Mouse (Mus musculus) heart, postnatal 4 days (tissue): ENCODE results near the gene Plin3. TPM values are rescaled to one million over a fixed set of nuclear protein-coding genes. Genes with fewer than 3 reads are reported as not detected.

ENCODE experiments used
- DNase-seq: peaks from one replicate; pipeline ENCODE4 v3.0.0; 2021
- total RNA-seq, 2 experiments: library from RNA; stranded (reverse); gene quantifications; 2 replicates each; pipeline ENCODE4 v1.2.3; 2021

The Plin3 gene
- 10 to 100 TPM; 56.3 to 65.7 TPM for total RNA-seq

DNA sequence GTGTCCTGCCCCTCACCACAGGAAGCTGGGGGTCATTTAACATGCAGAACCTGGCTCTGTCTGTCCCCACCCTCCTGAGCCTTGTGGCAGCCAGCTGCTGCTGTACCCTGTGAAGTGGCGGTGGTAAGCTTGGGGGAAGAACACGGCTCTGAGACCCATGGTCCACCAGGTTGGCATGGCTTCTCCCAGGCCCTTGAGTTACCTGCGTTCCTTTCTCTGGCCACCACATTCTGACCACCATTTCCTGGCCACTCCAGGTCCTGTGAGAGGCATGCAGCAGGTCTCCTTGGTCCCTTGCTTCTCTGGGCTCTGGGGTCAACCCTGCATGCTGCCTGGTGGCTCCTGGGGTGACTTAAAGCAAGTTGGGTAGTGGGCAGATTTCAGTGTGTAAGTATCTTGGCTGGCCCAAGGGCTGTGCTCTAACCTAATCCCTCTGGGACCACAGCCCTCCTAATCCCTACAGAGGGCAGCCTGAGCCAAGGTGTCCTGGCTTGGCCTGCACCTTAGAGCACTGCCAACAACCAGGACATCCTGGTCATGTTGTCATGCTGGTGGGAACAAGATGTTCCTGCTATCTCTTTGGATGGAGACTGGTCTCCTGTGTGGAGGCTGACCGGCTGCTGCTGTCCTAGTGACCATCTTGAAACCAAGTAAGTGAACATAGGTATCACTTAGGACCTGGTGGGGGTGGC is at the start of gene Plin3:
Gene Plin3, minus strand, starts transcription at position 343 of the 692 bp plus-strand sequence.
- no peak for DNase-seq

DNA sequence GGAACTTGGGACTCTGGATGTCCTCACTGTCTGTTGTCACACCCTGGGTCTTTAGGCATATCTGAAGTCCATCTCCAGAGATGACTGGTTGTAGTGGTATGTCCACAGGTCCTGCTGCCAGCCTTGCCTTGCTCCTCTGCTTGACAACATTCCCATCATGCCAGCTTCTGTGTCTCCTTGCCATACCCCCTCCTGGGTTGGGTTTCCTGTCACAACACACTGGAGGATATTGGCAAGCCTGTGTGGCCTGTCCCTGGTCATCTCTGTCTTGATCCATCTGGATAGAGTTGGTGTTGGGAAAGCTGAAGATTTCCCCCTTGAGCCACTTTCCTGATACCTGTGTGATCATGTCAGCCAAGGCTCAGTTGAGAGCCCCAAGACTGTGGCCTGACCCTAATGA is 48.0 kb upstream of the Plin3 start:
- no peak for DNase-seq

DNA sequence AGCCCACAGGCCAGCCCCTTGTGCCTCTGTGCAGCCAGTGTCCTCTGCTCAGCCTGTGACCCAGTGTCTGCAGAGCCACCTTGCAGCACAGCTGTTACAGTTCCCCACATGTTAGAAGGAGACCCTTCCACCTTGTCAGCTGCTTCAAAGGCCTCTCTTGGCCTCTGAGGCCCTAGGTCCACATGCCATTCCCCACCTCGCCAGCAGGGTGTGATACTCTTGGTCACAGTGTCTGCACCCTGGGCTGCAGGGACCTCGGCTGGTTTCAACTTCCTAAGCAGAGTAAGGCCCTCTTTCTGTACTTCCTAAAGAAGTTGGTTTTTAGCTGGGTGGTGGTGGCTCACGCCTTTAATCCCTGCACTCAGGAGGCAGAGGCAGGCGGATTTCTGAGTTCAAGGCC is 46.2 kb upstream of the Plin3 start:
- peak; percentile 60 for DNase-seq

DNA sequence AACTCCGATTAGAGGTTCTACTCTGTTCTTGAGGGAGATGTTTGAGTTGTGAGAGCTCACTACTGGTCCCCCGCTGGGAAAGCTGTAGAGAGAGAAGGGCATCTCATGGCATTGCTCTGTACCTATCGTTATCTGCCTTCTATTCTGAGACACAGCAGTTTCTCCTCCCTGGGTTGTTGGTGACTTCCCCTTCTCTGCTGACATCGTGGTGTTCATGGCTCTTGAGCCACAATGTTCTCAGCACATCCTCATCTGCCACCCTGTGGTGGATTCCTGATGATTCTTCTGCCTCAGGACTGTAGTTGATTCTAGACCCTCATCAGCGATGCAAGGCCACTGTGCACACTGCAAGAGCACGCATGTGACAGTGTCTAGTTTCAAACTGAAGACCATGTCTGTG is 45.1 kb upstream of the Plin3 start:
- no peak for DNase-seq

DNA sequence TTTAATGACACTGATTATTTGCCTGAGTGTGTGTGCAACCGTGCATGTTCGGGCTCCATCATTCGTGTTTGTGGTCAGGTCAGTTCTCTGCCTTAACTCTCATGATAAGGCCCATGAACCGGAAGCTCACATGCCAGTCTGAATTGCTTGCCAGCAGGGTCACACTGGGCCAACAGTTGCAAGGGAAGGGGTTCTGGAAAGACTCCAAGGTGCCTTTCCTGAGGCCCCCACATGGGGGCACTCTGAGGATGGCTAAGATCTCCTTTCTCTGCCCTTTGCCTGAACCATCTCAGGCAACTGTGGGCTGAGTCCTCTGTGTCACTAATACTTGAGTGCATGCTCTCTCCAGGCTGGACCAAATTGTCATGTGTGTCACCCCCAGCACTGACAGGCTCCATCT is 44.5 kb upstream of the Plin3 start:
- DNase-seq: peak; percentile 82

DNA sequence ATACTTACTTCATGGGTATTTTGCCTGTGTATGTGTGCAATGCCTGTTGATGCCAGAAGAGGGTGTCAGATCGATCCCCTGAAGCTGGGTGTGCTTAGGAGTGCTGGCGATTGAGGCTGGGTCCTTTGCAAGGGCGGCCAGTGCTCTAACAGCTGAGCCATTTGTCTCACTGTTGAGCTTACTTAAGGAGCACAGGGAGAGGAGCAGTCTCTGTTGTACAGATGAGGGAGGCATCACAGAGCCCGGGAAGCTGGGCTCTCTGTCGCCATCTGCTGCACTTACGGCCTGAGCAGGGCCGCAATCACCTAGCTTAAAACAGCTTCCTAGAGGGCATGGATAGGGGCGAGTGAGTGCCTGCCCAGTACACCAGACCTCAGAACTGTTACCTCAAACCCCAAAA is 40.3 kb upstream of the Plin3 start:
- no peak for DNase-seq

DNA sequence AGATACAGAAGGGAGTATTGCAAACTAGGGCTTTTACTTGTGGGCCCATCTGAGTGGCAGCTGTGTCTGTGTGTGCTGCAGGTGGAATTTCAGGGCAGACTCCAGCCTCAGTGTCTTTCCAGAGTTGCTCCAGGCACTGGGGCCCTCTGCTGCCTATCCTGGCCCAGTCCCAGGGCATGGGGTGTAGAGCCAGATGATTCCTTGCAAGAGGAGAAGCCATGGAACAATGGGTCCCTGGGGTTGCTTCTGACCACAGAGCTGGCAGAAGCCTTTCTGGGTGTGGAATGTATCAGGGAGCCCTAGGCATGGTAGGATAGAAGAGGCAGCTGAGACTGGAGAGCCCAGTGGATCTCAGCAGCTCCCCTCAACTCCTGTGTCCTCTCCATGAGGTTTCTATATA is 38.6 kb upstream of the Plin3 start:
- DNase-seq: no peak

DNA sequence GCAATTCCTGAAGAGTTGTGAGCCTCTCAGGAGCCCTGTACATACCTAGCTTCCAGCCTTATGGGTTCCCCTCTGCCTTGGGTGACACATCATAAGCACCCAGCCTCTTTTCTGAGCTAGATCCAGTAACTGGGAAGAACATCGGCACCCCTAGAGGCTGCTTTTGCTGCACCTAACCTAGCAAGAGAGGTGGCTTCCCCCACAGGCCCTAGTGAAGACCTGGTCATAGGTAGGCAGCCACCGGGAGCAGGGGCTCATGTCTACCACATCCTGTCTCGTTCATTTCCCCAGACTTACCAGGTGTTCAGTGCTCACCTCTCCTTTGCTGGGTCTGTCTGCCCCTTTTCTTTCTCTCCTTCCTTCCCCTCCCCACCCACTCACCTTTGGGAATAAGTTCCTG is 37.7 kb upstream of the Plin3 start:
- no peak for DNase-seq

DNA sequence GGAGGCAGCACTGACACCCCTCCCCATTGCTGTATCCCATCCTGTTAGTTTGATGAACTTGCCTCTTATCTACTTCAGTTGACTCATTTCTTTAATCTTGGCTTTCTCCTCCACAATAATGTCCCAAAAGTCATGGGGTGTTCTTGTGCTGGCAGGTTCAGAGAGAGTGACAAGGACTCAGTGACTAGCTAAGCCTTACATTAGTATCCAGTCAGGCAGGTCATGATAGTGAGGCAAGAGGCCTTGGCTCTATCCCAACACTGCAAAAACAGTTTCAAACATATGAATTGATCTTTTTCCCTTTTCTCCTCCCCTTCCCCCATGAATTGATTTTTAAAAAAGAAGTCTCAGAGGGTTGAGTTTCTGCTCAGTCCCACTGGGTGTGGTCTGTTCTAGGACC is 36.6 kb upstream of the Plin3 start:
- no peak for DNase-seq

DNA sequence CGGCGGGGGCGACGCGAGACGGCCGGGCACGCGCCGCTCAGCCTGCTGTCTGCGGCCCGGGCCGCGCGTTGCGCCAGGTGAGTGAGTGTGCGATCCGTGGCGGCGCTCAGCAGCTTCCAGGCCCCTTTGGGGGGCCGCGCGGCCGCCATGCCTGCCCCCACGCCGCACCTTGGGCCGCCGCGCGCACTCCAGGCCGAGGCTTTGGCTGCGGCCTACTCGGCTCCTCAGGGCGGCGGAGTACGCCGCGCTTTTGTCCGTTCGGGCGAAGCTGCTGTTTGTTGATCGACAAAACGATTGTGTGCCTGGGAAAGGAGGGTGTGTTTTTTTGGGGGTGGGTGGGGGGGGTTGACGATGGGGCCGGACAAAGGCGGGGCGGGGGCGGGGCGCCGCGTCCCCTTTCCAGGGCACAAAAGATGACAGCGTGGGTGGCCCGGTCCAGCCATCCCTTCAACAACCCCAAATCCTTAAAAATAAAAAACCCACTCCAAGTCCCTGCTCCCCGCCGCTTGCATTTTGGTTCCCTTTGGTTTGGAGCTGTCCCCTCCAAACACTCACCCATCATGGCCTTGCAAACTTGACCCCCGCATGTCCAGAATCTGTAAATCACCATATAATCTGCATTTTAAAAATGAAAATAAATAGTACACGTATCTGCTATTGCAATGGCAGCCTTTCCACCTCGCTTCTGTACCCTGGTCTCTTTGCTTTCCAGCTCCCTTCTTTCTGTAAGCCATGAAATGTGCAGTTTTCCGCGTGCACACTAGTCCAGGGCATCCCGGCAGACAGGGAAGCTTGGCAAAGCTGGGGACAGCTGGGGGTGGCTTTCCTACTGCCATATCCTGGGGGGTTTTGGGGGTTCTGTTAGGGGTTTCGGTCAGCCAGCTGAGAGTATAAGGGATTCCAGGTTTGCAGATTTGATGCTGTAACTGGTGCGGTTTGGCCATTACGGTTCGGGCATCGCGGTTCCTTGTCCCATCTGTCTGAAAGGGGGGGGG is 33.8 kb upstream of the Plin3 start:
- no peak for DNase-seq

DNA sequence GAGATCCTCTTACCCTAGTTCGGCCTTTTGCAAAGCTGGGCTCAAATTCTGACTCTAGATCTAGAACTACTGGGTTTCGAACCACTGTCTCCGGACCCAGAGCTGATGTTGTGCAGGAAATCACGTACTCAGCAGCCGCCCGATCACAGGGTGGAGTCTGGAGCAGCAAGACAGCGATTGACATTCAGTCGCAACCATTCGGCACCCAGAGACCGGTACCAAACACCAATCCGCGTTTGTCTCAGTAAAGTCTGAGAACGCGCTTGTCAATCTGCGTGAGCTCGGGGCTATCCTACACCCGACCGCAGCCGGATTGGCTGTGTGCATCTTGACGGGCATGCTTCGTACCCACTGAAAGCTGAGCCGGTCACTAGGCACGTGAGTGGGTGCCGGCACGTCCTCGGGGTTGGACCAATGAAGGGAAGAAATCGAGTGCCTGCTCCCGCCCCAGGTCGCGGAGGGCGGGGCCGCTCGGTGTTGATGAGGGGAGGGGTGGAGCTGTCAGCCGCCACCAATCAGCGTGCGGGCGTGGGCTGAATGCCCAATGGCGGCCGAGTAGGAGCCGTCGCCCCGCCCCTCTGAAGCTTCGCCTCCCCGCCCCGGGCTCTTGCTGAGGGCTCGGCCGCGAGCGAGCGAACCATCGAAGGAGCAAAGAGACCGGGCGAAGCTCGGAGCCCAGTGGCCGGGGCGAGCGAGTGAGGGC is 32.9 kb upstream of the Plin3 start, which contains the start of gene Kdm4b:
Gene Kdm4b, plus strand, starts transcription at position 613 of the 703 bp plus-strand sequence.
- peak; percentile 99 for DNase-seq

DNA sequence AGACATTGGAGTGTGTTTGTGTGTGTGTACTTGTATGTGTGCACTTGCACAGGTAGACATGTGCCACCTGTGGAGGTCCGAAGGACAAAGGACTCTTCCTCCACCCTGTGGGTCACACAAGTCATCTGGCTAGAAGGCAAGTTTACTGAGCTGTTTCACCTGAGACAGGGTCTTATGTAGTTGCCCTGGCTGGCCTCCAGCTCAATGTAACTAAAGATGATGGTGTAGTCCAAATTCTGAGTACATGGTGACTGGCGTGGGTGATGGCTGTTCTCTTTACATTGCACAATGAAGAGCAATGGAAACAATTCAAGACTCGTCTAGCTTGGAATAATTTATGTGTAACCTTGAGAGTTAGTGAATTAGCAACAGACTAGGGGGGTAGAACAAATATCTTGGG is 31.7 kb upstream of the Plin3 start:
- no peak for DNase-seq

DNA sequence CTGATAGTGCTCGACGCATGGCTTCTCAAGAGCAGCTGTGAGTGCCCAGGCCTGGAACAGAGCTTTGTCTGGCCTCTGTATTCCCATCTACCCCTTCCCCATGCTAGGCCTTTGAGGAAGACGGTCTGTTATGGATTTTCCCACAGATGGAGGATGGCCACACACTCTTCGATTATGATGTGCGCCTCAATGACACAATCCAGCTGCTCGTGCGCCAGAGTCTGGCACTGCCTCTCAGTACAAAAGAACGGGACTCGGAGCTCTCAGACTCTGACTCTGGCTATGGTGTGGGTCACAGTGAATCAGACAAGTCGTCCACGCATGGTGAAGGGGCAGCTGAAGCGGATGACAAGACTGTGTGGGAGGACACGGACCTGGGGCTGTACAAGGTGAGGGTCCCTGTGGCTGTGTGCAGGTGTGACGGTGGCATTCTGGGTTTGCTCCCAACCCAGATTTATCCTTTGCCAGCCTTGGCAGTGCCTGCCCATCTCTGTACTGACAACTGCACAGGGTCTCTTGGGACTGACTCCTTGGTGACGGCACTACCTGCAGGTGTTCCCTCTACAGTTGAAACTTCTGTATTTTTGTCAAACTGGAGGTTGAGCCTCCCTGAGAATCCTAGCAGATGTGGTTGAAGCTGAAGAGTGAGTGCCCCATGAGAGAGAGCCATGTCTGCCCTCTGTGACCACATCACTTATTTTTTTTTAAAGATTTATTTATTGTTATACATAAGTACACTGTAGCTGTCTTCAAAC is 16.7 kb upstream of the Plin3 start:
- DNase-seq: no peak

DNA sequence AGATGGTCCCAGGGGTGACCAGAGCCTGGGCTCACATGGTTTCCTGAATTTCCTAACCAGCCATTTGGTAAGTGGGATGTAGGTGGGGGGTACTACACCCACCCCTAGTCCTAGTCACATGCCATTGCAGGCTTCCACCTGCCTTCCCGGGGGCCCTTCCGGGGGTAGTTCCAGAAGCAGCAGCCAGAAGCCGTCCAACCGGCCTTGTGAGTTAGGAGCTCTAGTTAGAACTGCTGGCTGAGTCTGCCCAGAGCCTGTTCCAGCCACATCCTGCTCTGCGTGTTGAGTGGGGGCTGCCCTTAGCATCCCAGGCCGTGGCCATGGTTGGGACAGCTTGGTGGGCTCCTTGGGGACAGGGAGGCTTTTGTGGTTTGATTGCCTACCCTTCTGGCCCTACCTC is 15.4 kb upstream of the Plin3 start:
- no peak for DNase-seq

DNA sequence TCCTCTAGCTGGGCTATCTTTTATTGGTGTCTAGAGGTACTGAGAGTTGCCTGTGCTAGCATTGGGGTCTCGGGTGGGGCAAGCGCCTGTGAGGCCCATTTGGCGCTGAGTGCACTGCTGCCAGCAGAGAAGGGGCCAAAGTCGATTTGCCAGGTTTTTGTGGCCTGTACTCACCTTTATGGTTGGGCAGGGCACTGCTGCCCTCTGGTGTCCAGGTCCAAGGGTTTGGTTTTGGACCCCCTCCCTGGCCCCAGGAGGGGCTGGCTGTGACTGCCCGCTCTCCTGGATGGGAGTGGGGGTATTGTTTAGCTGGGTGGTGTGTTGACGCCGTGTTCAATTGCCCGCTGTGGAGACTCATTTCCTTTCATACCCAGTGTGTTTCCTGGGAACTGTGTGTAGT is 13.2 kb upstream of the Plin3 start:
- DNase-seq: peak; percentile 60

DNA sequence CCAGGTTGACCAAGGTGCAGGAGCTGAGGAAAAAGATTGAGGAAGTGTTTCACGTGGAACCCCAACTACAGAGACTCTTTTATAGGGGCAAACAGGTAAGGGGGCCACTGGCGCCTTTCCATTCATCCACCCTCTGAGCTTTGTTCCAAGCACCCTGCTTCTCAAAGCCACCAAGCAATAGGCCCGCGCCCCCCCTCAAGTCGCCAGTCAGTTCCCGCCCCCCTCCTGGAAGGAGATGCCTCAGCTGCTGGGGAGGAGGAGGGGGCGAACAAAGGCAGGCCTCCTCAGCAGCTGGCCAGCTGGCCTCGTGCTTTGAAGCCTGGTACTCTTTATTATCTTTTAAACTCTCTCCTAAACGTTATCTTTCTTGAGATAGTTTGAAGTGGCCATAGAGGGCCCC is 12.5 kb upstream of the Plin3 start:
- no peak for DNase-seq

DNA sequence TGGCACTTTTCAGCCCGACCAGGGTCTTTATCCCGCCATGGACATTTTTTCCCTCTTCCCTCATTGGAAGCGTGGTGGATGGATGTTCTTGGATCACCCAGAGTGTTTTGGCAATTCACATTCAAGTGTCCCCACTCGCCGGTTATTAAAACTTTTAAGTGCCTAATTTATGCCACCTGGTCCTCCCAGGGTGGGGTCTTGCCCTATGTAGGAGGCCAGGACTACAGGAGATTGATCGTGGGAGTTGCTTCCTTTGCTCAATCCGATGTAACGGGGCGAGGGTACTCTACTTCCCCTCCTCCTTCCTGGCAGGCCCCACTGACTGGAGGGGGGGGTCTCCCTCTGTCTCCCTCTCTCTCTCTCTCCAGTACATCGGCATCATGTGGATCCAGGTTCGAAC is 12.0 kb upstream of the Plin3 start:
- DNase-seq: no peak

DNA sequence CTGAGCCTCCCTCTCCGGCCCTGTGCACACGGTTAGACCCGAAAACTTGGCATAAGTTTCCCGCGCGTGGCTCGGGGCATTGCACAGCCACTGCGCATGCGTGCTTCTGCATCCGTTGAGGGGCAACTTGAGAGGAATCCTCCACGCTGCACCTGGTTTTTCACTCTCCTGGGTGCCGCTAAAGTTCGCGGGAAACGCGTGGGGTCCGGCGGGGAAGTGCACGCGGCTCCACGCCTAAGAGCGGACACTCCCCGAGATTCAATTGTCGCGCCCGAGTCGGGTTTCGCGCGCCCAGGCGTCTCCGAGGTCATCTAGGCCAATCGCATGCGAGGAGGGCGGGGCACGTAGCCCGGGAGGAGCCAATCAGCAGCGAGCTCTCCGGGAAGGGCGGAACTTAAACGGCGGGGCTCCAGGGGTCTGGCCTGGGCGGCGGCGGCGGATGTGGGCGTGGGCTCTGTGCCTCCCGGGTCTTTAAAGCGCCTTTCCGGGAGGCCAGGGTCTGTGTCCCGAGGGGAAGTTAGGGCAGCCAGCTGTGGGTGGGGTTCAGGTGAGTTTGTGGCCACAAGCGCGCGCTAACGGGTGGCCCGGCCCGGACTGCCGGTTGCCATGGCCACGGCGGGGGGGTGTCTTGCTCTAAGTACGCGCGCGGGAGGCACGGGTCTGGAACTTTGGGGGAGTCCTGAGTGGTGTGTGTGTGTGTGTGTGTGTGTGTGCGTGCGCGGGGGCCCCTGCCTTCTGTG is 11.3 kb upstream of the Plin3 start:
- DNase-seq: peak; percentile 98

DNA sequence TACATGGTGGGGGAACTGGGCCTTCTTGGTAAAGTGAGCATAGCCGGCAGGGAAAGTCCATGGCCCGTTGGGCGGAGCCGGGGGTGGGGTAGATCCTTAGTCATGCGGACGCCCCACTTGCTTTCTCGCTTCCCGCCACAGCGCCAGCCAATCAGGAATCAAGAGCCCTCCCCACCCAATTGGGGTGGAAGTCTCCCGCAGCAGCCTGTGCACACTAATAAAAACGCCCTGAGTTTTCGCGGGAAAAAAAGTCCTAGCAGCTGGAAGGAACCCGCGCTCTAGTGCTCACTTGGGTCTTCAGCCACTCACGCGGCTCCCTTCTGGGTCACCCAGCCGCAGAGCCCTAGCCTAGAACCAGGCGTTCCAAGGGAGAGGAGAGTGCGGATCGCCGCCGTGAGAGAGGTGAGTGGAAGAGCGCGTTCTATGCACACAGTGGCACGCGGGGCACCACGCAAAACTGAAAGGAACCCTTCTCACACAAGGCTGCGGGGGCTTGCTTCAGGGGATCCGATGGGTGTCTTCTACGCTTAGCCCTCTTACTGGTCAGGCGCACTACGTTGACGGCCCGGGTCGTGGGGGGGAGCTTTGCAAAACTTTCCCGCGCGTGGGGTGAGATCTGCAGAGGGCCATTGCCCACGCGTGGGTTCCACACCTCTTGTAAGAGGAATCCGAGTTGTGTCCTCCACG is 10.6 kb upstream of the Plin3 start, which contains the start of gene Uhrf1:
Gene Uhrf1, plus strand, starts transcription at position 162 of the 687 bp plus-strand sequence.
- DNase-seq: peak; percentile 89

DNA sequence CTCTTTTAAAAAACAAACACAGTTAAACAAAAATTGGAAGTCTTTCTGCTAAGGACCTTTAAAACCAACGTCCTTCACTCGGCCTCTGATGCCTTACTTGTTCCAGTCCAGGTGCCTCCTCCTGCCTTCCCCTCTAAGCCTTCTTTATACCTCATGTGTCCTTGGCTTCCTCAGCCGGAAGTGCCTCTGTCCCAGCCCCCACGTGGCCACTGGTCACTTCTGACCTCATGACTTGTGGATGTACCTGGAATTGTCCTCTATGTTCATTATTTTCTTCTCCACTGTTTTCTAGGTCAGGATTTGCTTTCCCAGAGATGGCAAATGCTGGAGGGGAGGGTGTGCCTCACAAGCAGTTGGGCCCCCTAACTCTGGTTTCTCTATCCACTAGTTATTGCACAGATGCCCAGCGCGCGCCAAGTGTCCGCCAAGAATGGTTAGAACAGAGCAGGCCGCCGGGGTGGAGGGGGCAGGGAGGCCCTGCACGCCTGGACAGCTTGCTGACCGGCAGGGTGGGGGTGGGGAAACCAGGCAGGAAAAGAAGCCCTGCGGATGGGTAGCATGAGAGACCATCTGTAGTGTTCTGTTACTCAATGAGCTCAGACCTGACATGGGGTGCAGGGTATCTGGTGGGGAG is 9.8 kb upstream of the Plin3 start:
- DNase-seq: peak; percentile 49
